Mouse (Mus musculus) layer of hippocampus, adult 11-12 months (tissue): ENCODE measurements at regions not wholly inside any gene's neighbourhood (a gene's known extent, or its start where the extent isn't known, plus 50 kb on each side); places are given as distances from the start of the nearest gene placed in this dataset.
"Not testable (repeated sequence)": the region's sequence is repeated elsewhere in the genome, so short reads cannot be mapped to it uniquely, and the experiment has no call there.

Source experiments
- DNase-seq: peaks from one replicate; pipeline ENCODE4 v3.0.0; 2022; ENCODE audit warnings: low spot score

DNA sequence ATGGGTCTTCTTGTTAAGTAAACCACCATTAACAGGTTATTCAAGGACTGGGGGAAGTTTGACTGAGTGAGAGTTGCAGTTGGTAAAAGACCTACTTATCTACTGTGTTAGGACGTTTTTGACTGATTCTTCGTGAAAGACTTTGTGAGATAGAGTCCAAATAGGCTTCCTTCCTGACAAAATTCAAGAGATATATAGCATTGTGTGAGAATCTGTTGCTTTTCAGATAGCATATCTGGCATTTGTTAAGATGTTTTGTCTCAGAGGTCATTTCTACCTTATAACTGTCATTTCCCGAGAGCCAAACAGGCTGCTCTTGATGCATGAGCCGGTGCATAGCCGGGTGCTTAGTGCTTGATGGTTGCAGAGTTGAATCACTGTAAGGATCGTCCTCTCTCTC lies 214.8 kb downstream of the Pten start:
- DNase-seq, result no peak

DNA sequence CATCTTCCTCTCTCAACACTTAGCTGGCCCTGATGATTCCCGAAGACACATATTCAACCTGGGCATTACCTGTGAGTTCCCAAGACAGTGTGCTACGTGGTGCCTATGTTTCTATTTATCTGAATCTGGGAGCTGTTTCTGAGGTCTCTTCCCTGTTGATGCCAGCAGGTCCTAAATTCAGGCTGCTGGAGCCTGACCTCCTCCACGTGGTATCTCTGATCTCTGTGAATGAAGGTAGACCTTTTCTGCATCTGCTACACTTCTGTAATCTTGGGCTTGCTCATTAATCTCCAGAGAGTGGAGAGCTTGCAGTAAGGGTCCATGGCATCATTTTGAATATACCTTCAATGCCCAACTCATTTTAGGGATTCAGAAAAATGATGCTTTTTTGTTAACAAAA lies 215.8 kb downstream of the Pten start:
- no peak for DNase-seq

DNA sequence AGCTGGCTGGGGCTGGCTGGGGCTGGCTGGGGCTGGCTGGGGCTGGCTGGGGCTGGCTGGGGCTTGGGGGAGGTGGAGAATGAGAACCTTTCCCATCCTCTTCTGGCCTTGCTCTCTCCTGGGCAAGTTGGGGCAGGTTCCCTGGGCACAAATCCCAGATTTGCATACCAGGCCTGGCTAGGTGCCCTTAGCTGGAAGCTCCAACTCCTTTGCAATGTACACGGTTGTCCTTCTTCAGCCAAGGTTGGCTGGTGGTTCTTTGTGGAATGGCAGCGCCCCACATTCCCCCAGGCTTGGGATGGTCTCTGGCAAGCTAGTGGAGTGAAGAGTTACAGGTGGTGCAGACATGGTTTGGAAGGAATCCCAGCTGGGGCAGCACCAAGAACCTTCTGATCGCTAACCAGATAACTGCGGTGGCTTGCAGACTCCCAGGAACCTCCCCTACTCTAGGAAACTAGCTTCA lies 217.5 kb downstream of the Pten start:
- DNase-seq, result no peak

DNA sequence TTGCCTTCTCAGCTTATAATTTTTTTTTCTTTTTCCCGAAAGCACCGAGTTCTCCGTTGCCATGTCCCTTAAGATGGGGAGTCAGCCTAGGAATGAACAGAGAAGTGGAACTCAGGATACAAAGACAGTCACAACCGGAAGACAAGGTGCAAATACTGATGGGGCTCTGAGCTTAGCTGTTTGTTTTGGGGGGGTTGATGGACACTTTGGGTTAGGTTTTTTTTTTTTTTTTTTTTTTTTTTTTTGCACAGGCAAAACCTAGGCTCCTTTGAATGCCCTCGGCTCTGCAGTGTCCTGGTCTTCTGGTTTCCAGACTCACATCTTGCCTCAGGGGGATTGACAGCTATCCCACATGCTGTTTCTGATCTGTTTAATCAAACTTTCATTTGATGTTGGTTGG lies 218.0 kb downstream of the Pten start:
- no peak for DNase-seq

DNA sequence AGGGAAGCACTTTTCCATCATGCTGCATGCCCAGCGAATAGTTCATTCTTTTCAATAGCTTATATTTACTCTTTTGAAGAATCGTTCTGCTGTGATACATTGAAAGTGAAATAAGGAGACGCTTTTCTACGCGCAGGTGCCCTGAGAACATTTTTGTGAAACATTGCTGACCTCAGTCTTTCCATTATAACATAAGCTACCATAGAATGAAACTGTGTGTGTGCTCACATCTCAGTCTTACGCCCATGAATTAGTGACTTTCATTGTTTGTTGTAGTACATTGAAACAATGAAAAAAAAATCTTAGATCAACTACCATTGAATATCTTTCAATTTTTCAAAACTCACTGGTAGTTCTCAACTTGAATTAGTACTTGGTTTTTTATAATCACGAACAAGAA lies 219.2 kb downstream of the Pten start:
- DNase-seq, result no peak

DNA sequence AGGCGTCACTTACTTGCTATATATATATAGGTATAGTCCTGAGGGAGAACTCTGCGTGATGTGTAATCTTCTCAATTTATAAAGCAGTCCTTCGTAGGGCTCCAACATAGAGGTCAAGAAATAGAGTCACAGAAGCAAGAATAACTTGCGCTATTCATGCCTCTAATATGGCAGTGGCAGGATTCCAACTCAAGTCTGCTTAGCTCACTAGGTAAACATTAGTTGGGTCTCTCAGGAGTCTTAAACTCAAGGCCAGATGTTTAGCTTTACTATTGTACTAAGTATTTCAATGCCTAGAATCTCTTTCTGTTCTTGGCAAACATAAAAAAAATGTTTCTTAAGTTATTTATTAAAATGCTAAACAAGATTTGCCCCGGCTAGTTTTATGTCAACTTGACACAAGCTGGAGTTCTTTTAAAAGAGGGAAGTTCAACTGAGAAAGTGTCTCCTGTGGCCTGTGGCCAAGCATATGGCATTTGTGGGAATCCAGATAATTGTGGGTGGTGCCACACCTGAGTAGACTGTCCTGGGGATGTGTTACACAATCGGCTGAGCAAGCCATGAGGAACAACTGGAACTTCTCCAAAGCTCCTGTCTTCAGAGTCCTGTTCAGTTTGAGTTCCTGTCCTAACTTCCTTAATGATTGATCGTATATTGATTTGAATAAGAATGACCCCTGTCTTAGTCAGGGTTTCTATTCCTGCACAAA lies 220.9 kb downstream of the Pten start:
- no peak for DNase-seq

DNA sequence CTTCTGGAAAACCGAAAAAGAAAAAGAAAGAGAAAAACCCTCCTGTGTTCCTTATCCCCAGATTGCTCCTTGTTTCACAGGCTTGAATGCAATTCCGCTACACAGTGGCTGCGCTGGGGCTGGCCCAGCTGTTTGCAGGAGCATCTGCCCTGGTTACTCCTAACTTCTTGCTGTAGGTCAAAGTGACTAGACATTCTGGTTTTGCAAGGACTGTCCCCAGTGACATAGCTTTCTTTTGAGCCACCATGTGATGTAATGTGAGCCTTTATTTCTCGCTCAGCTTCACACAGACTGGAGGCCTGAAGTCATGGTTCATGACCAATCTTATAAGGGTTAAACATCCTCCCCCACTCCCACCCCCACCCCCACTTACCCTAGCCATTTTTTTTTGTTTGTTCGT lies 222.8 kb downstream of the Pten start:
- DNase-seq, result no peak

DNA sequence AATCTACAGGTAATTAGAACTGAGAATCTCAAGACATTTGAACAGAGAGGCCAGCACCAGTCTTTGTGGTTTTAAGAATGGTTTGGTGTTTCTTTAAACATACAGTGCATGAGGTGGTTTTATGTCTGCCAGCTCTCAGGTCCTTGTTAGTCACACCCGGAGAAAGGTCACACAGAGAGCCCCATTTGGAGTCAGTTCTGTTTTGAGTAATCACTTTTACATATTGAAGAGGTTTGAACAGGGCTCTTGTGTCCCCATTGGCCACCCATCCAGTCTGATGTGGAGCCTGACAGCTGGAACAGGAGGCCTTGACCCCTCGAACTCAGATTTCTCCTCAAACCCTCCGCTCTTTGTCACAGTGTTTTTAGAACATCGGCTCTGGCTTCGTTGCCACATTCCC lies 231.4 kb downstream of the Pten start:
- no peak for DNase-seq

DNA sequence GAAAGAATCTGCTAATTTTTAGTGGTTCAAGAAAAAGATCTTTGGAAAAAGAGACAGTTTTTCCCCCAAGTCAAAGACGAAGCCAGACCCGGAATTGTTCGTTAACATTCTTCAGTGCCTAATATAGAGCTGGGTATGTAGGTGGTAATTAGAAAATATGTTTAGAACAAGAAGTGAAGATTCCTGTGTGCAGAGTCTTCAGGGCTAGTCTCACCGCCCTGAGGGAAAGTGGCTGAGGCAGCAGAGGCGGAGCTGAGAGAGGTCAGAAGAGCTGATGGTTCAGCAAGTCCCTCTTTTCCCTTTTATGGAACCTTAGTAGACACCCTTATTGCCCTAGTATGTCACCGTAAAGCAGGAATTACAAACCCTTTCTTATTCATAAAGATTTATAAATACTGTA lies 232.0 kb downstream of the Pten start:
- DNase-seq, result no peak

DNA sequence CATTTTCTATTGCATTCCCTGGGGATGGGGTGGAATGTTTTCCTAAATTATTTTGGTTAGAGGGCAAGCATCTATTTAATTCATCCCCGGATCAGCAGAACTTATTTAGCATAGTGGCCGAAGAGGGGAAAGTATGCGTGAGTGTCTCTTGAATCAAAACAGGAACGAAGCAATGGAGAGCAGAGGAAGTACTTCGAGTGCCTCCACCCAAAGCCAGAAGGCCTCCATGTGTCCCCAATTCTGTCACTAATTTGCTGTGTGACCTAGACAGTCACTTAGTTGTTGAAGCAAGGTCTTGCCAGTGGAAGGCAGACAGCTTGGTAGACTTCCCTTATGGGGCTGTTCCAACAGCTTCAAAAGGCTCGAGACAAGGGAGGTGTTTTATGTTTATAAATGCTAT lies 233.3 kb downstream of the Pten start:
- no peak for DNase-seq

DNA sequence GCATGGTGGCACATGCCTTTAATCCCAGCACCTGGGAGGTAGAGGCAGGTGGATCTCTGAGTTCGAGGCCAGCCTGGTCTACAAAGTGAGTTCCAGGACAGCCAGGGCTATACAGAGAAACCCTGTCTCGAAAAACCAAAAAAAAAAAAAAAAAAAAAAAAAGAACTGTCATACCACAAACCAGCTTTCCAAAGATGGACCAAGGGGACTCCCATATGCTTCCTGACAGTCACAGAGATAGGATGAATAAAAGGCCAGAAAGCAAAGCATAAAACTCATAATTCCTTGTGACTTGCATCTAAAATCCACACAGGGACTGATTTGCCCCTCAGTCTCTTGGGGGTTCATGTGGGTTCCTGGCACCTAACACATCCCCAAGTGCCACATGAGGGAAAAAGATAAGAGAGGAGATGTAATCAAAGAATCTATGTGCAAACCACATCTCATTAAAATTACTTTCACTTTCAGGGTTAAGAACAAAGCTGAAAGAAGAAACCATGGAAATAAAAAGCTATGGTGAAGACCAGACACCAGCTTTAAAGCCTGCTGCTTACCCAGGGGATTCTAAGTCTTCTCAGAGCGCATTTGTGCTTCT lies 241.4 kb downstream of the Pten start:
- DNase-seq, result no peak

DNA sequence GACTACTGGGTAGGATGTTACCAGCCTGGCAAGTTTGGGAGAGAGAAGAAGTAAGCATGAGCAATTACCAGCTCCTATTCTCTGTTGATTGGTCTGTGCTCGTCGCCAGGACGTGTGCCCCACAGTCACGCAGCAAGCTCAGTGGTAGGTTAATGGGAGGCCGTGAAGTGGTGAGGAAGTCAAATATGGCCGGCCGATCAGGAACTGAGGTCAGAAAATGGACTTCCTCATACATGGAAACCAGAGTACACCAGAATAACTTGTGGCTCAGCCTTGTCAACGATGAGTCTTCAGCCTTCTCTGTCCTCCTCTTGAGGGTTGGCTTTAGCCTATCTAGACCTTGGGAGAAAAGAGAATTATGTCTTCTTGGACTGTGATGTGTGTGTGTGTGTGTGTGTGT lies 250.3 kb downstream of the Pten start:
- no peak for DNase-seq

DNA sequence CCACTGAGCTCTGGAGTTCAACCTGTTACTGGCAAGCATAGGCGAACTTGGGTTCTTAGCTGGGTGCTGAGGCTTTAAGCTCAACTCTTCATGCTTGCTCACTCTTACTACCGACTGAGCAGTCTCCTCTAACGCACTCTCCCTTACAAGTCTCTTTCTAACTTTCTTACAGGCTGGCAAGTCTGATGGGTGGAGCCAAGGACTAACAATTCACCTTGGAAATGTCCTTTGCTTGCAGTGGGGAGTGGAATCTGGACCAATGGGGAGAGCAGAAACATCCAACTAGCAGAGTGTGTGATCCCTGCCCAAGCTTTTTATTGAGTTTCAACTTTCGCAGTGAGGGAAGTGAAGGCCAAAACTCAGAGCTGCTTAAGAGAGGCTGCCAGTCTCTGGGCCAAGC lies 250.8 kb downstream of the Pten start:
- no peak for DNase-seq

DNA sequence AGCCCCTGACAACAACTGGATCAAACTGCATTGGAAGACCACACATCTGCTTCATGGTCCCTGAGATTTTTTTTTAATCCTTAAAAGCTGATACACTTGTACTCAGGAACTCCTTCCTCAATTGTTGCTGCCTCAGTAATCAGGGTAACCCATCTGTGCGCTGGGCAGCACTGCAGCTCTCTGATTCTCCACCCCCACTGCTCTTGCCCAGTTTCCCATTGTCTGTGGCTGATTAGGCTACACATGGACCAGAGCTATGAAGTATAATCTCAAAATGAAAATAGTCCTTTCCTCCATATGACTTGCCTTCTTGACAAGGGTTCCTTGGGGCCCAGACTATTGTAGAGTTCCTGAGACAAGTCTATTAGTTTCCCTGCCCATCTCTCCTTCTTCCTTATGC lies 251.5 kb downstream of the Pten start:
- DNase-seq, result no peak

DNA sequence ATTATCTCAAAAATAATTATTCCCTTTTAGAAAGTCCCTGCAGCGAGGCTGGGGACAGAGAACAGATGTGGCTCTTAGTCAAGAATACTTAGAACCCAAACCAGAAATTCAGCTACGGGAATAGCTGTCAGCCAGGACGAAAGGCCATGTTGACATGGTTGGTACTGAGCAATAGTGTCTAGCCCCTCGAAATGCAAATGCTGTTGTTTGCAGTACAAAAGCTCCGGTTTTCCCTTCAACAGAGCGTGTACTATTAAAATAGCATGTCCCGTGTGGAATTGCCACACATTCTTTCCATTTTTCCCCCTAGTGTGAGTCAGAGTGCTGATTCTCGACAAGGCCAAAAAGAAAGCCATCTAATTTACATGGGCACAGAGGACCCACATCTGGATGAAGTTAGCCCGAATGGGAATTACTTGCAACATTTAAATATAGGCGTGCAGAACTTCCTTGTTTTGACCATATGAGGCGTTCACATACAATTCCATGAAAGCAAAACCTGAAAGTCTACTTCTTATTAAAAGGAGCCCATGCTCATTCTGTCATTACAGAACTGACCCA lies 253.7 kb downstream of the Pten start:
- DNase-seq, result peak; percentile 4

DNA sequence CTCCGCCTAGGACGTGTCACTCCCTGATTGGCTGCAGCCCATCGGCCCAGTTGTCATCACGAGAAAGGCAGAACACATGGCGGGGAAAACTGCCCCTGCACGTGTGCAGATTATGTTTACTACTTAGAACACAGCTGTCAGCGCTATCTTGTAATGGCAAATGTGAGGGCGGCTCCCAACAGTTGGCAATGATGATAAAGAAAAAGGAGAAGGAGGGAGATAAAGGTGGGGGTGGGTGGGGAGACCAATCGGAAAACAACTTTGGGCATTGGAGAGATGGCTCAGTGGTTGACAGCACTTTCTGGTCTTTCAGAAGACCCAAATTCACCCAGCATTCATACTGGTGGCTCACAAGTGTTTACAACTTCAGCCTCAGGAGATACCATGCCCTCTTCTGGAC lies 257.6 kb downstream of the Pten start:
- DNase-seq, result not testable (repeated sequence)

DNA sequence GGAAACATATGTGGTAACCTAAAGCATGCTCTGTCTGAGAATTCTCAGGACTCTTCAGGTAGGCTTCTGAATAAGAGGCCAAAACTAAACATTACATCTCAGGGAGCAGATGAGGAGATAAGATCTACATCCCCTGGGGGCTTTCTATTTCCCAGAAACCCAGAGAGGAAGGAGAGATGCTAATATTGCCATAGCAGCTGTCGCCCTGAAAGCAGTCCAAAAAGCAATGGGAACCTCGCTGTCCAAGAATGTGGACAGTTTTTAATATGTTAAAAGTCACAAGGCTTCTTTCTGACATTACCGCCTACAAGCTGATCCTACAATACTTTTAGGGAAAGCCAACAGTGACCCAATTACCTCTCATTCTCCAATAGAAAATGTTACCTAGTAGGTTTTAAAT lies 263.9 kb downstream of the Pten start:
- DNase-seq, result no peak

DNA sequence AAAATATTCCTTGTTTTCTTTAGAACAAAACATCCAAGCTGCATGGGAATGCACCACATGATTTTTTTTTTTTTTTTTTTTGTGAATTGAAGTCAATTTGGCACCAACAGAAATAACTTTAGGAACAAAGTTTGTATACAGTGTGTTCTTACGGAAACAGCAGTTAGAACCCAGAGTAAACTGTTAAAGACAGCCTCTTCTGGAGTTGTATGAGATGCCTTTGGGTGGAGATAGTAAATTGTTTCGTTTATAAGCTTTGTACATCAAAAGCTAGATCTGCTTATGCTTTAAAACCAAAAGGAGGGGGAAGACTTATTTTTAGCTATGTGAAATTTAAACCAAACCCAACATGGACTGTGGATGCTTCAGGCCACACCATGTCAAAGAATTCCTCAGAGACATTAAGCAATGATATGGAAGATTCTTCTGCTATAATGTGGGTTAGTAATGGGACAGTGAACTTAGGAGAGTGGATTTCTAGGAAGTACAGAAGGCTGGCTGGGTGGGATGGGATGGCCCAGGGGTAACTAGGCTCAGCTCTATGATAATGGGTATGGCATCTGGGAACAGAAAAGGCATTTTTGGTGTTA lies 265.6 kb downstream of the Pten start:
- no peak for DNase-seq

DNA sequence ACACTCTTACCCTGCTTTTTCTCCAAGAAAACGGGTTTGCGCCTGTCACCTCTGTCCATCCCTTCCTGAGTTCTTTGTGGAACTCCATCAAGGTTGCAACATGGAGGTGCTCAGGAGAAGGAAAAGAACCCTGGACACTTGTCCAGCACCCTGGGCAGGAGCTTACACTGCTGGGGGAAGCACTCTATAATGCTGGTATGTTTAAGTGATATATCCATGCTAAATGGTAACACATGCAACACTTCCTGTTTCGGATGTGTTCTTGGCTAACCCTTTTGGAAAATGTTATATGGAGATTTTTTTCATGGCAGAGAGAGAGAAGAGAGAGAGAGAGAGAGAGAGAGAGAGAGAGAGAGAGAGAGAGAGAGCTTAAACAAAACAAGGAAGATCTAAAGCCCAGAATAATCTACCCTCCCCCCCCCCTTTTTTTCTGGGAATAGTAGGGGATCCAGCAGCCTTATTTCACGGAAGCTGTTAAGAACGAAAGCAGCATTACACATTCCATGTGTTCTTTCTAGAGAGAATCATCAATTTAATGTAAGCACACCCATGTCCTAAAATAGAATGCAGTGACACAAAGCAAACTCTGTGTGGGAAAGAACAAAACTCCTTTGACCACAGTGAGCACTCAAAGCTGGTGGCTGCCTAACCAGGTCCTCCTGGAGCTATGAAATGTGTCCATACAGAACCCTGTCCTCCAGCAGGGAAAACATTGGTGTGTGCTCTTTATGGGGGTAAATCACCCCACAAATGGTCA lies 272.6 kb downstream of the Pten start:
- DNase-seq, result no peak

DNA sequence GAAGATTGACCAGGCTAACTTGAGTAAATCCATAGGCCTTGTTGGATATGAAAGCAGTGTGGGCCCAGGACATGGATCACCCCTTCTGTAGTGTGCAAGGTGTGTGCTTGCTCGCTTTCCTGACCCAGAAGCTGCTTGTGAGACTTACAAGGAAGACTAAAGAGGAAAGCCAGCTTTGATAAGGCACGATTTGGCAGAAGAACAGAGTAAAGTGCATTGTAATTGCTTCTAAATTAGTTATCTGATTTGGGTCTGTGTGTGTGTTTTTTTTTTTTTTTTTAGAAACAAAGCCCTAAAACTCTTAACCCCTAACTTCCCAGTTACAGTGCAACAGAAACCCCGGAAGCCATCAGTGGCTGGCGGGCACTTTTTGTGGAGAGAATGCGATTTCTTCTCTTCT lies 283.2 kb downstream of the Pten start:
- DNase-seq, result no peak

DNA sequence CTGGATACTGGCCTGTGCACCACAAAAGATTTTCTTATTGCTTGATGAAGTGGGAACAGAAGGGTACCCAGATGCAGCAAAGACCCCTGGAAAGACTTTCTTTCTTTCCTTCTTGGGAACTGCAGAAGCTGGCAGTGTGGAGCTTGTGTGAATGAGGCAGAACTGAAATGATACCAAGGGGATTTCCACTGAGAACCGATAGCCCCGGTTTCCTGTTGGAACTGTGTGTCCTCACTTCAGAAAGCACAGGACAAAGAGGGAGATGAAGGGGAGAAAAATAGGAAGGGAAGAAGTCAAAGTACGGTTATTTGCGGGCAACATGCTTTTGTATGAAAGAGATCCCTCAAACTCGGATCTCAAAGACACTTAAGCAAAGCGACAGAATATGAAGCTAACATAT lies 283.7 kb downstream of the Pten start:
- no peak for DNase-seq

DNA sequence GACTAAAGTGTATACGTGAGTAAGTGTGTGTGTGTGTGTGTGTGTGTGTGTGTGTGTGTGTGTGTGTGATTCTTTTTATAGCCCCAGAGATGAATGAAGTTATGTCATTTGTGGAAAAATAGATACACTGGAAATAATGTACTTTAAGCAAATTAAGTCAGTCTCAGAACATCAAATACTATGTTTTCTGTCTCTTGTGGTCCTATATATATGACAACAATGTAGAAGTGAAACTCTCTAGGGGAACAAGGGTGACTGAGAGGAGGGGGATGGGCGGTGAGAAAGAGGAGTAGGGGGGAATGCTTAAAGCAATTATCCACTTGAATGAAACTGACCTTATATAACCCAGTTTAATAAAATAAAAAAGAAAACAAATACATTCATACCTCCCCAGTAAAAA lies 285.5 kb downstream of the Pten start:
- no peak for DNase-seq

DNA sequence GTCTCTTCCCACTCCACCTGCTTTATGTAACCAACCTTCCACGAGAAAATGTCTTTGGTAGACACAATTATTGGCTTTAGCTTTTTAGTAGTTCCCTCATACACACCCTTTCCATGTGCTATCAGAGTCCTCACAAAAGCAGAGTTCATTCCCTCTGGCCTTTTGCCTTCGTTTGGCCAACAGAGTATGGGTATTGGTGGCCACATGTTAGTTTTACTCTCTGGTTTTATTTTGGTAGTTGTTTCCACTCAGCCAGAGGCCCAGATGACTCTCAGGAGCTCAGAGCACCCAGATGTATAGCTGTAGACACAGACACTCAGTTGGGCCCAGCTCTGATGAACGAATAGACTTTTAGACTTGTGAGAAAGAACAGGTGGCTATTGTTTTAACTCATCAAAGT lies 286.4 kb downstream of the Pten start:
- no peak for DNase-seq
